Mouse (Mus musculus): ENCODE results near the gene Pigr.

GRCm38 (mm10) chr1:130820316-130821148 lies 6.0 kb upstream of the Pigr start:
- no peak for TF ChIP-seq CTCF (IDR thresholded peaks at IDR 0.05)
- no peak for TF ChIP-seq POLR2A (IDR thresholded peaks at IDR 0.05; ENCODE audit: insufficient read depth, low read depth, low read length)
- no peak for TF ChIP-seq EP300 (IDR thresholded peaks at IDR 0.05; ENCODE audit: insufficient read depth, low read depth, low read length)
